Mouse (Mus musculus) lung, postnatal 4 days (tissue): ENCODE data around the gene Clrn3.
"Not testable (repeated sequence)": the region's sequence is repeated elsewhere in the genome, so short reads cannot be mapped to it uniquely, and the experiment has no call there.

ENCODE experiments used
- DNase-seq, 2 experiments: peaks; one replicate each; pipeline ENCODE4 v3.0.0; 2021

Gene Clrn3

DNA sequence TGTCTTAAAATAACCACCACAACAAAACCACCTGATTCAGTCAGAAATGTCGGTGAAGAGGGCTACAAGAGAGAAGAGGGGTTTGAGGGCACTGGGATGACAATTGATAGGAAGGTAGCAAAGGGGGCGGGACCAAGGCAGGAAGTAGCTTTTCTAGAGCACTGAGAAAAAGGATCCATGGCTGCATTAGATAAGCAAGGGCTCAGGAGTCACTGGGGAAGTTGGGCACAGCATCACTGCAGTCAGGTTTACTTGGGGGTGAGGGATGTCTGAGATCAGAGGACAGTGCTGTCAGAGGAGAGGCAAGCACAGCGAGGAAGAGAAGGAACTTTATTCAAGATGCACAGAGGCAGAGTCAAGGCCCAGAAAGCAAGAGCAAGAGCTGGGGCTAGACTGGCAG, 7.5 kb upstream of the Clrn3 start:
- DNase-seq: no peak

DNA sequence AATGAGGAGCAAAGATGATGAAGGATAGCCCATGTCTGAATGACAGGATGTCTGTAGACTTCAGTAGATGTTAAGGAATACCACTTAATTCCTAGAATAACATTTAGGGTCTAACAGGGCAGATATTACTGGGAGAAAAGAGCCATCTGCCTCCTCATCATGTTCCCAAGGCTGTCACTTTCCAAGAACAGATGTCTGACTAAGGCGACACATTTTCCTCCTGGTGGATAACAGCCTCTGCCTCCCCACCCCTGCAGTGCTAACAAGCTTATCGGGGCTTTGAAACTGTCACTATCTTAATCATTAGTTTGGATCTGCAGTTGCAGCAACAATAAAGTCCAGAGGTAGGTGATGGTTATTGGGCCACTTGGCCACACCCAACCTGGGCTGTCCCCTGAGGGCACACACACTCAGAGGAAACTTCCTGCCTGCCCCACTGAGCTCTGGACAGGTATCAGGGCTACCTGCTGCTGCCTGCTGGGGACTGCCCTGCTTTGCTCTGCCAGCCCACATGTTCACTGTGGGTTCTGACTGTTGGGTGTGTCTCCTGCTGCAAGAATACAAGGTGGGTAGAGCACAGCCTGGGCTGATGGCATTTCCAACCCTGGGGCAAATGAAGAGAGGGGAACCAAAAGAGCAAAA, 6.2 kb upstream of the Clrn3 start:
- DNase-seq: no peak

DNA sequence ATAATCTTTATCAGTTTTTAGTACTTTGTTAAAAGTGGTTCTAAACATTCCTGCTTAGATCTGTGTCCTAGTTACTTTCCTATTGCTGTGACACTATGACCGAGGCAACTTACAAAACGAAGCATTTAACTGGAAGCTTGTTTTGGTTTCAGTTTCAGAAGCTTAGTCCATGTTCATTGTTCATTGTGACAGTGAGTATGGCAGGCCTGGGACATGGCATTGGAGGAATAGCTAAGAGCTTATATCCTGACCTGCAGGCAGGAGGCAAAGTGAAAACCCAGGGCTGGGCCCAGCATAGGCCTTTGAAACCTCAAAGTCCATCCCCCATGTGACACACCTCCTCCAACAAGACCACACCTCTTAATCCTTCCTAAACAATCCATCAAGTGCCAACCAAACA, 614 bp upstream of the Clrn3 start:
- no peak for DNase-seq

DNA sequence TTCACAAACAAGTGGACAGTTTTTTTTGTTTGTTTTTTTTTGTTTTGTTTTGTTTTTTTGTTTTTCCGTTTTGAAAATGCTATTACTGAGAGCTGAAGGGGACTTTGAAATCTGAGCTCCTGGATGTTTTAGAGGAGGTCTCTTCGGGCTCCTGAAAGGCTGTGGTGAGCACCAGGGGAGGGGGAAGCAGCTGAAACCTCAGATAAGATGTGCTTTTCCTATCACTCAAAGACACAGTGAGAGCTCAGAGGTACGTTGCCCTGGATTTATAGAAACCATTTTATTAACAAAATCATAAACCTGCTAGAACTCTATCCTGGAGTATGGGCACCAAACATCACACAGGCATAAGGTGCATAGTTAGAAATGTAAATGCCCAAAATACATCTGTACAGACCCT, 1.3 kb downstream of the Clrn3 start:
- no peak for DNase-seq

- no peak for DNase-seq
Observed at GRCm38 (mm10) chr7:135526574-135527152, 1.8 kb downstream of the Clrn3 start.

- DNase-seq: no peak
Observed at GRCm38 (mm10) chr7:135524424-135524967, 4.0 kb downstream of the Clrn3 start.

- DNase-seq: no peak
Observed at GRCm38 (mm10) chr7:135523981-135524380, 4.5 kb downstream of the Clrn3 start.

- no peak for DNase-seq
Observed at GRCm38 (mm10) chr7:135521755-135522512, 6.5 kb downstream of the Clrn3 start.

- no peak for DNase-seq
Observed at GRCm38 (mm10) chr7:135520241-135520640, 8.2 kb downstream of the Clrn3 start.

DNA sequence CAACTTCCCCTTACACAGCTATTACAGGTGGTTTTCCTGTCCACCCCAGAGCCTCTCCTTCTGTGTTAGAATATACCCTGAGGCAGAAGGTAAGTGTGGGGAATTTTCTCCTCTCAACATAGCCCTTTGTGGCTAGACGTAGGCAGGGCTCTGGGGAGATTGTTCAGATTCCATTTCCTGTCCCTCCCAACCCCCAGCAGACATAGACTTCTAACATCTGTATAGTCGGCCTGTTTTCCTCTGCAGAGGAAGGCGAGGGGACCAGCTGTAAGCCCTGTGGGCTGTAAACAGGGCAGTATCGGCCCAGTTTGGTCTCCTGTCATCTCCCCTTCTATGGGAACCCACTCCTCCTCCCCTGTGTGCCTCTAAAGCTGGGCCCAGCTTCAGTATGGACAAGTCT, 11.3 kb downstream of the Clrn3 start:
- DNase-seq: no peak

GRCm38 (mm10) chr7:135511723-135512122, 16.7 kb downstream of the Clrn3 start:
- DNase-seq: no peak

DNA sequence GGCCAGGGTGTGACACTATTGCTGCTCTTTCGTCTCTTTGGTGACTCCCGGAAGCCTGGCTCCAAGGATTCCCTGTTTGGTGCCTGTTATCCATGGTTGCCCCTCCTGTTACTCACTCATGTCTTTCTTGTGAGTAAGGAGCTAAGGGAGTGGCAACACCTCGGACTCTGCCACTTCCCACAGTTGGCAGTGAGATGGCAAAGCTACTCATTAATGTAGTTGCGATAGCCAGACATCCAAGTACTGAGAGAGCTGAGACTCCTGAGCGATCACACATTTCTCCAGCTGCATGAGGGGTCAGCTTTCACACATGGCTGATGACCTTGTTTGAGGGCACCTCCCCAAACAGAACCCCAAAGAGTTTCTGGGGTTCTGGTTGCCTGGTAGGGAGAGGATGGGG, 18.0 kb downstream of the Clrn3 start:
- no peak for DNase-seq

DNA sequence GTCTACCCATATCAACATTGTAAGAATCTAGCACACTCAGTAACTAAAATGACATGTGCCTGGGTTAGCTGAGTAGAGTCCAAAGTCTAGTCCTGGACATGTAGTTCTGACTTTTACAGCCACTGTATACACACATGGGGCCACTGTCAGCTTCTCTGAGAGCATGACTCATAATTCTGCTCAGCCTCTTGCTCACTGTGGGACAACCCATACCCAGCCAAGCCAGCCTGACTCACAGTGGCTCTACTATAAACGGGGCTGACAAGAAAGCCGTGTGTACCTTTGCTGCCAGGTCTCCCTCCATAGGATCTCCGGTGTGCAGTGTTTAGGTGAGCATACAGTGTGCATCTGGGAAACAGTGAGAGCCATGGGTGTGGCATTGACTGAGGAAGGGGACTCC, 19.2 kb downstream of the Clrn3 start:
- DNase-seq: no peak

DNA sequence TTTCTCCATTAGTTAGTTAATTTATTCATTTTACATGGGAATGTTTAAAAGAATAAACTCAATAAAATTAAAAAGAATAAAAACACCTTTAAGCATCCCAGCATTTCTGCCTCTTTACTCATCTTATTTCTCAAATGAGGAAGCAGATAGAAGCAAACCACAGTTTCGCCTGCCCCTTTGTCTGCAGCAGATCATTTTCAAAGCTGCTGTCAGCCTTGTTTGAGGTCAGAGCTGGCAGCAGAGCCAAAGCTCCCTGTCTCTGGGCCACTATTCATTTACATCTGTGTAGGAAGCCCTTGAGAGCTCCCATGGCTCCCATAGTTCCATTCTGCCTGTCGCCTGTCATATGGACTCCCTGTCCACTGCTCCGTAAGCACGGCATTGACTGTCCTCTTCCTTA, 19.9 kb downstream of the Clrn3 start:
- DNase-seq: no peak

- DNase-seq: not testable (repeated sequence)
Observed at GRCm38 (mm10) chr7:135506506-135506905, 21.9 kb downstream of the Clrn3 start.

GRCm38 (mm10) chr7:135499403-135499802, 29.1 kb downstream of the Clrn3 start:
- no peak for DNase-seq

GRCm38 (mm10) chr7:135498565-135499186, 29.8 kb downstream of the Clrn3 start:
- no peak for DNase-seq

GRCm38 (mm10) chr7:135495303-135495702, 33.2 kb downstream of the Clrn3 start:
- DNase-seq: no peak

DNA sequence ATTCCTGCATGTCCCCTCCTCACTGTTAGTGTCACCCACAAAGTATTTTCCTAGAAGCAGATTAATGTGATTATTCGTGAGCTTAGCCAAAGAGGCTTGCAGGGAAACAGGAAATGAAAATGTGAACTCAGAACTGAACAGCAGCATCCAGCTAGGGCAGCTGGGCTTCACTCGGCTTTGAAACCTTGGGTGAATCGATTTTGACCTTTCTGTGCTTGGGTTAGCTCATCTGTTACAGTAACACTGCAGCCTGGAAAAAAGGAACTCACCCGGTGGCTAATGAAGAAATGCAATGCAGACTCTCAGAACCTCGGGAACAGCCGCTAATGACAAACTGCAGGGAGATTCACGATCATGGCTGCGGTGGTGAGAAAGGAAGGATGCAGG, 38.0 kb downstream of the Clrn3 start:
- DNase-seq: no peak

DNA sequence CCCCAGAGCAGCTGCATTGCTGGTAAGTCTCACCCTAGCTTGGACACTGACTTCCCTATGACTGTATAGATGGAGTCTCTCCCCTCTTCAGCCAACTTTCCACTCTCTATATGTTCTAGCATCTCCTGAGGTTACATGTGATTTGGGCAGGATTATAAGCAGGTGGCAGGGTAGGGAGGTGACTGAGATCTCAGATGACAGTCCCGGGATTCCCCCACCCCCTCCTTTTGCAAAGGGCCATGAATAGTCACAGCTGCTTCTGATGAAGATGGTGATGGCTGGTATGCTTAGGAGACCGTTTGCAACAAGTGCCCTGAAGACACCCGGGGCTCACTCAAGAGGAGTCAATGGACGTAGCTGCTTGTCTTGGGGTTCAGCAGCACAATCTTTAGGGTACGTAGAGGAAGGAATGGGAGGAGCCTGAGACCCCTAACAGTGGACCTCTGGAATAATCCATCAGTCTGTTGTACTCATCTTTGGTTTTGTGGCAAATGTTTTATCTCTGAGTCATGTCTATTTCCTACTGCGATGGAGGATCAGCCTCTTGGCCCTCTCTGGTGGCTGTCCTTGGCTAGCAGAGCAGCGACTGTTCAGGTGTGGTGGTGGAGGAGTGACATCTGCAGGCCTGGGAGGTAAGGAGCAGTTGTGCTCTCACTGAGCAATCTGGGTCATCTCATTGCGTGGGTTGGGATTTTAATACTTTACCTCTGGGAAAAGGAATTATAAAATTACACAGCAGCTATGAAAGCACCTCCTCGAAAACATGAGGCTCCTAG, 38.5 kb downstream of the Clrn3 start:
- DNase-seq: no peak

GRCm38 (mm10) chr7:135488214-135488810, 40.1 kb downstream of the Clrn3 start:
- DNase-seq: peak in 1 of 2 experiments; percentile 26

- peak in 1 of 2 experiments; percentile 75 for DNase-seq
Observed at GRCm38 (mm10) chr7:135487423-135487822, 41.0 kb downstream of the Clrn3 start.
